Mouse (Mus musculus) urinary bladder, postnatal 10 days (tissue): ENCODE measurements around the gene Rxylt1.

Experiments used
- DNase-seq: peaks from one replicate; pipeline ENCODE4 v3.0.0; 2022; ENCODE audit warnings: low spot score

Rxylt1 gene

DNA sequence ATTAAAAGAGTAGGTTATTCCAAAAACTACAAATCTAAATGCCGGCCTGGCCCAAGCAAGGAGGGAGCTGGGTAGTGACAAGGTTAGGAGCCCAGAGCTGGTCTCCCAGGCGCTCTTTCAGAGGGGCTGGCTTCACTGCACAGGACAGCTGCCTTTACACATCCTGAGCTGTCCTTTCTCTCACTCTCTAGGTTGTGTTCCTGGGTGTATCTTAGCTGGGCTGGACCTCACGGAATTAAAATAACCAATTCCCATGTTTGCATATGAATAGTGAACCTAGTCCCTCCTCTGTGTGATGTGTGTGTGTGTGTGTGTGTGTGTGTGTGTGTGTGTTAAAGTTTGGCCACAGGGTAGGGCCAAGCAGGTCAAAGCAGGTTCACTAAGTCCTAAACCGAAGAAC, 52.2 kb downstream of the Rxylt1 start:
- no peak for DNase-seq

DNA sequence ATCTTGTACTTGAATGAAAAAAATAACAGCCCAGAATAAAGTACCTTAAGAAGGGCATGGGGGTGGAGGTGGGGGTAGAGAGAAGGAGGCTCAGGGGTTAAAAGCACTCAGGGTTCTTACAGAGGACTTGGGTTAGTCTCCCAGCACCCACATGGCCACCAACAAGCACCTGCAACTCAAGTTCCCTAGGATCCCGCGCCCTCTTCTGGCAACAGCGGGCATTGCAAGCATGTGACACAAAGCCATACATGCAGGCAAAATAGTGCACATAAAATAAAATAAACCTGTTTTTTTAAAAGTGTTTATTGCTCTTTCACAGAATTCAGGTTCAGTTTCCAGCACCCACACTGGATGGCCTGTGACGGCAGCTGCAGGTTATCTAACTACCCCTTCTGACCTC, 56.8 kb downstream of the Rxylt1 start:
- DNase-seq = no peak

DNA sequence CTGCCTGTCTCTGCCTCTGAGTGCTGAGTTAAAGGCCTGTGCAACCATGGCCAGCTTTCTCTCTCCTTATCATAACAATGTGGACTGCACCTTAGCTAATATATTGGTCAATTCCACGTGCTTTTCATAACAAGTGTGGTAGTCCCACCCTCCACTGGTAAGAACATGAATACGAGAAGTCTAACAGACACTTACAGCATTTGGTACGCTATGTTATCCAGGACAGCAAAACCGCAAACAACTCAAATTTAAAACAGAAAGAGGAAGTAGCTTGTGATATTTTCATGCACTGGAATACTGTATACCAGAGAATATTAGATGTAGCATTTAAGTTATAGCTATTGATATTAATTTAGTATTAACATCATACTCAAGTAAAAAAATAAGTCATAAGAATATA, 57.6 kb downstream of the Rxylt1 start:
- no peak for DNase-seq

DNA sequence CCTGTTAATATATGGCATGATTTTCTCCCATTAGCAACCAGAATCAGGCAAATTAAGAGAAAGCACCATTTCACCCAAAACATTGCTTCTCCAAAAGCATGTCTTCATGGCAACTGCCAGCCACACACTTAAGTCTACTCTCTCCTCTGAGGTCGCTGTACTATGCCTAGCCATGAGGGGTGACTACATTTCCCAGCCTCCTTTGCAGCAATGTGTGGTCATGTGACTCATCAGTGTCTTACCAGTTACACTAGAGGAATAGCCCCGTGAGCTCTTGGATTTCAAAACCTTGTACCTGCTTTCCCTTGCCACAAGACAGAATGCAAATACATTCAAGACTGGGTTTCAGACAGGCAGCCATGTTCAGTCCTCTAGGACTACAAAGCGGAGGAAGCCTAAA, 58.6 kb downstream of the Rxylt1 start:
- no peak for DNase-seq

- DNase-seq = no peak
Observed at GRCm38 (mm10) chr10:122033271-122033670, 63.9 kb downstream of the Rxylt1 start.

- DNase-seq = no peak
Observed at GRCm38 (mm10) chr10:122030420-122030819, 66.8 kb downstream of the Rxylt1 start.

- DNase-seq = no peak
Observed at GRCm38 (mm10) chr10:122029738-122030137, 67.4 kb downstream of the Rxylt1 start.
